Mouse (Mus musculus): ENCODE measurements around the gene Utp6. TPM values are rescaled to one million over a fixed set of nuclear protein-coding genes. Genes with fewer than 3 reads are reported as not detected.

The Utp6 gene
- total RNA-seq, 2 experiments from 2014 or later = 29.4 to 36.0 TPM

- no peak for DNase-seq
Measured at GRCm38 (mm10) chr11:79962877-79963183, 640 bp upstream of the Utp6 start.

- DNase-seq = no peak
Measured at GRCm38 (mm10) chr11:79961346-79962124, 655 bp downstream of the Utp6 start.

GRCm38 (mm10) chr11:79947265-79947664, 14.9 kb downstream of the Utp6 start:
- no peak for DNase-seq

GRCm38 (mm10) chr11:79943601-79944000, 18.6 kb downstream of the Utp6 start:
- DNase-seq = no peak

- no peak for DNase-seq
Measured at GRCm38 (mm10) chr11:79943136-79943535, 19.1 kb downstream of the Utp6 start.

- DNase-seq = no peak
Measured at GRCm38 (mm10) chr11:79935766-79936165, 26.4 kb downstream of the Utp6 start.

GRCm38 (mm10) chr11:79922766-79923165, 39.4 kb downstream of the Utp6 start:
- DNase-seq = no peak

- no peak for DNase-seq
Measured at GRCm38 (mm10) chr11:79922157-79922556, 40.0 kb downstream of the Utp6 start.

- DNase-seq = no peak
Measured at GRCm38 (mm10) chr11:79920505-79921025, 41.6 kb downstream of the Utp6 start.

GRCm38 (mm10) chr11:79919685-79920504, 42.3 kb downstream of the Utp6 start:
- peak; percentile 82 for DNase-seq

GRCm38 (mm10) chr11:79915696-79916349, 46.4 kb downstream of the Utp6 start:
- DNase-seq = no peak

GRCm38 (mm10) chr11:79908600-79909483, 53.3 kb downstream of the Utp6 start:
- DNase-seq = peak; percentile 60

GRCm38 (mm10) chr11:79906920-79907319, 55.3 kb downstream of the Utp6 start:
- DNase-seq = no peak

- no peak for DNase-seq
Measured at GRCm38 (mm10) chr11:79902881-79903481, 59.2 kb downstream of the Utp6 start.

- no peak for DNase-seq
Measured at GRCm38 (mm10) chr11:79901146-79901545, 61.0 kb downstream of the Utp6 start.

GRCm38 (mm10) chr11:79892259-79892658, 69.9 kb downstream of the Utp6 start:
- DNase-seq = no peak

- no peak for DNase-seq
Measured at GRCm38 (mm10) chr11:79890822-79891221, 71.4 kb downstream of the Utp6 start.

GRCm38 (mm10) chr11:79886961-79887360, 75.2 kb downstream of the Utp6 start:
- DNase-seq = no peak

GRCm38 (mm10) chr11:79886395-79886794, 75.8 kb downstream of the Utp6 start:
- DNase-seq = no peak

- DNase-seq = peak; percentile 65
Measured at GRCm38 (mm10) chr11:79885713-79886393, 76.3 kb downstream of the Utp6 start.

- DNase-seq = no peak
Measured at GRCm38 (mm10) chr11:79884784-79885183, 77.4 kb downstream of the Utp6 start.
